In genomic region chr10:94198482-94199405, GRCm38 (mm10) we compare ENCODE assay signal across 1 mouse cellular context.
TF ChIP-seq lines count a peak whose summit lies in the region.

Gene Ndufa12, plus strand, starts transcription at chr10:94198720.

TF ChIP-seq in CH12.LX, 34 proteins besides CTCF, POLR2A, EP300 and RAD21 (continued from another document):
- TF ChIP-seq GABPA (IDR thresholded peaks at IDR 0.05; ENCODE audit: insufficient replicate concordance, low read depth, low read length) = no peak; the same call in 1 of the 2 replicates
- TF ChIP-seq CHD2 (IDR thresholded peaks at IDR 0.05; ENCODE audit: low read length) = no peak
- TF ChIP-seq POLR2AphosphoS2 (IDR thresholded peaks at IDR 0.05; ENCODE audit: low read depth, low read length) = peak; percentile 77; the same call in 1 of the 2 replicates
- TF ChIP-seq USF1 (IDR thresholded peaks at IDR 0.05; ENCODE audit: low read depth, low read length) = no peak
- TF ChIP-seq ETS1 (conservative IDR thresholded peaks at IDR 0.05; ENCODE audit: low read depth, low read length) = no peak
- TF ChIP-seq NRF1 (IDR thresholded peaks at IDR 0.05; ENCODE audit: low read depth, low read length) = peak; percentile 93
- peak; percentile 95 for TF ChIP-seq MXI1 (IDR thresholded peaks at IDR 0.05; ENCODE audit: low read depth, low read length)
- peak; percentile 78; the same call in 1 of the 2 replicates for TF ChIP-seq TBP (conservative IDR thresholded peaks at IDR 0.05; ENCODE audit: low read depth, low read length)
- TF ChIP-seq SMC3 (IDR thresholded peaks at IDR 0.05; ENCODE audit: low read depth, low read length) = peak; percentile 30
- TF ChIP-seq JUND (conservative IDR thresholded peaks at IDR 0.05; ENCODE audit: low read depth, low read length) = no peak
- TF ChIP-seq MEF2A (IDR thresholded peaks at IDR 0.05; ENCODE audit: borderline replicate concordance, low read depth, low read length) = peak; percentile 63
- no peak for TF ChIP-seq ZC3H11A (IDR thresholded peaks at IDR 0.05; ENCODE audit: low read depth, low read length)
- TF ChIP-seq RCOR1 (conservative IDR thresholded peaks at IDR 0.05; ENCODE audit: low read depth, low read length) = 0 out of 2 replicates have a peak, but pooled peaks have one; percentile 18
